Mouse (Mus musculus) thymus, adult 2 months (tissue): Measurements from ENCODE around the gene Cacna2d3. TPM values are rescaled to one million over a fixed set of nuclear protein-coding genes. Genes with fewer than 3 reads are reported as not detected.

Experiments
- DNase-seq: peaks from one replicate; pipeline ENCODE4 v3.0.0; 2021
- H3K27ac ChIP-seq: fragments of 200-500 bp; 2 replicates; pipeline ENCODE4 v1.5.1; 2012; ENCODE audit warnings: low read length, control low read depth; ENCODE audit not compliant: control insufficient read depth, insufficient read depth
- H3K27me3 ChIP-seq: fragments of 200-500 bp; 2 replicates; pipeline ENCODE4 v1.6.1; 2012; ENCODE audit warnings: mild to moderate bottlenecking, low read length, moderate library complexity, mixed read lengths; ENCODE audit not compliant: control insufficient read depth, insufficient read depth
- H3K36me3 ChIP-seq: fragments of 200-500 bp; 2 replicates; pipeline ENCODE4 v1.6.1; 2012; ENCODE audit warnings: mild to moderate bottlenecking, low read length, moderate library complexity; ENCODE audit not compliant: control insufficient read depth, insufficient read depth
- H3K4me1 ChIP-seq: fragments of 200-500 bp; replicated peaks from 2 replicates; pipeline ENCODE4 v1.6.1; 2012; ENCODE audit warnings: low read length; ENCODE audit not compliant: control insufficient read depth, insufficient read depth
- H3K4me3 ChIP-seq: fragments of 200-500 bp; 2 replicates; pipeline ENCODE4 v1.5.1; 2012; ENCODE audit warnings: mild to moderate bottlenecking, low read length, control low read depth, moderate library complexity; ENCODE audit not compliant: control insufficient read depth, insufficient read depth
- CTCF ChIP-seq: fragments of 200-500 bp; IDR thresholded peaks from 2 replicates; pipeline ENCODE4 v1.5.1; 2012; ENCODE audit warnings: mild to moderate bottlenecking, control low read depth, low read length, moderate library complexity, borderline replicate concordance; ENCODE audit not compliant: control insufficient read depth, poor library complexity, insufficient read depth; ENCODE audit errors: extremely low read depth
- POLR2A ChIP-seq: fragments of 200-500 bp; IDR thresholded peaks from 2 replicates; pipeline ENCODE4 v1.6.1; 2012; ENCODE audit warnings: mild to moderate bottlenecking, low read length, control low read depth, moderate library complexity; ENCODE audit not compliant: control insufficient read depth, poor library complexity, insufficient read depth; ENCODE audit errors: extremely low read depth
- WGBS: fragments of 180-500 bp; shearing (Covaris S2); methylation state at CpG from one replicate; pipeline ENCODE4 v1.1.7; 2018; 5-methylcytosine and 5-hydroxymethylcytosine counted together
- polyA plus RNA-seq: library from polyadenylated mRNA; depleted of rRNA; stranded (reverse); fragments of >200 nt; gene quantifications from 2 replicates; pipeline ENCODE4 v1.2.3, GENCODE M21; 2012

Cacna2d3 gene
- polyA plus RNA-seq, 1 experiment: 0.08 TPM

GRCm38 (mm10) chr14:29433076-29433714, 288.5 kb downstream of the Cacna2d3 start:
- H3K36me3 ChIP-seq: no peaks in the 10 kb centered on the region

GRCm38 (mm10) chr14:29429788-29430187, 291.9 kb downstream of the Cacna2d3 start:
- TF ChIP-seq POLR2A (no peak), CTCF (no peak)
- no peaks in the 10 kb centered on the region for H3K27me3 ChIP-seq
- H3K27ac ChIP-seq: no peak overlapping the region
- H3K4me3 ChIP-seq: no peak overlapping the region
- H3K4me1 ChIP-seq: no peaks in the 10 kb centered on the region
- H3K36me3 ChIP-seq: no peaks in the 10 kb centered on the region
- no peak for DNase-seq
- WGBS: 85% methylated on average over 2 of the region's 2 CpGs

More at GRCm38 (mm10) chr14:29433076-29433714, 288.5 kb downstream of the Cacna2d3 start:
- Histone ChIP-seq H3K4me3 (no peak overlapping the region), H3K27me3 (no peaks in the 10 kb centered on the region), H3K4me1 (no peaks in the 10 kb centered on the region), H3K27ac (no peak overlapping the region)
- TF ChIP-seq CTCF: no peak
- no peak for TF ChIP-seq POLR2A
- no peak for DNase-seq
- WGBS: 73% methylated on average over 5 of the region's 5 CpGs

GRCm38 (mm10) chr14:29425666-29426065, 296.0 kb downstream of the Cacna2d3 start:
- DNase-seq: no peak
- no peak overlapping the region for H3K27ac ChIP-seq
- H3K27me3 ChIP-seq: no peaks in the 10 kb centered on the region
- H3K4me1 ChIP-seq: no peaks in the 10 kb centered on the region
- WGBS: 94% methylated on average over 3 of the region's 3 CpGs
- H3K4me3 ChIP-seq: no peak overlapping the region
- no peak for TF ChIP-seq POLR2A
- TF ChIP-seq CTCF: no peak
- H3K36me3 ChIP-seq: no peaks in the 10 kb centered on the region

GRCm38 (mm10) chr14:29425208-29425607, 296.5 kb downstream of the Cacna2d3 start:
- 90% methylated on average over 3 of the region's 3 CpGs for WGBS
- no peaks in the 10 kb centered on the region for H3K27me3 ChIP-seq

DNA sequence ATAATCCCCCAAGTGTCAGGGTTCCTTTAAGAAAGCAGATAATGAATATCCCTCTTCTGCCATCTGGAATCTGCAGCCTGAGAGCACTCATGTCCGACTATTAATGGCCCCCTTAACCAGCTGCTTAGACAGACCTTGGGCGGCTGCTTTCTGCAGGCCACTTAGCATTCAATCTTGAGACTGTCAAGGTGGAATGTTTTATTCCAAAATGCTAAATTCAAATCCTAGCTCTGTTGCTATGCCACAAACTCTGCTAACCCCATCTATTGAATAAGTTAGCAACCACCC, 315.8 kb downstream of the Cacna2d3 start:
- Histone ChIP-seq H3K27me3 (no peaks in the 10 kb centered on the region), H3K36me3 (no peaks in the 10 kb centered on the region), H3K4me1 (no peaks in the 10 kb centered on the region), H3K4me3 (no peak overlapping the region), H3K27ac (no peak overlapping the region)
- TF ChIP-seq POLR2A: no peak
- TF ChIP-seq CTCF: no peak
- 80% methylated on average over 2 of the region's 2 CpGs for whole genome bisulfite sequencing
- no peak for DNase-seq

More at GRCm38 (mm10) chr14:29425208-29425607, 296.5 kb downstream of the Cacna2d3 start:
- no peaks in the 10 kb centered on the region for H3K36me3 ChIP-seq
- DNase-seq: no peak
- no peak overlapping the region for H3K27ac ChIP-seq
- H3K4me3 ChIP-seq: no peak overlapping the region
- H3K4me1 ChIP-seq: no peaks in the 10 kb centered on the region
- no peak for TF ChIP-seq POLR2A
- TF ChIP-seq CTCF: no peak

DNA sequence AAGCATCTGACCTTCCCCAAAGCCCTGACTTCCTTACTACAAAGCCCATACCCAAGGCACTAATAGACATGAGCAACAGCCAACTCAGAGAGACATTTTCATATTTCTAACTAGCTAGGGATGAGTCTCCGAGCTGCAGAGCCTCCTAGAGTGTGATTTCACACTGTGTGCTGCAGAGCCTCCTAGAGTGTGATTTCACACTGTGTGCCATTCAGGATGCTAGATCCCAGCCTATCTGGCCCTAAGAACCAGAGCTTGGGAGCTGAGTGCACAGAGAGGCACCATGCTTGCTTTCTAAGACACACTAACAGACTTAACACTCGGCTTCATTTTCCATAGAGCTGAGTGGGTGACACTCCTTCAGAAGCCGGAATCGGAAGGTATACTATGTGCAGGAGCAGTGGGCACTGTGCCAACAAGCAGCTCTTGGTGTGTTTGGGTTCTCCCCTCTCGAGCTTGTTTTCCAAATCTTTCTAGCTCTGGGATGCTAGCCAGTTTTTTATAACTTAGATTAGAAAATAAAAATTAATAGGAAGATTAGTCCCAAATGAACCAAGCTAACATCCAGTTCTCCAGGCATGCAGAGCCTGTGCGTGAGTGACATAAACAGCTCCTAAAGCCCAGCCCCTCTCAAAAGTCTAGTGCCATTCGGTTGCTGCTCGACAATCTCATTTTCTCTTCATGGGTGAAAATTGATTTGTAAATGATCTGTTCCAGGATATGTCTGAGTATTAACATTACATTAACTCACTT, 316.4 kb downstream of the Cacna2d3 start:
- no peak overlapping the region for H3K27ac ChIP-seq
- no peaks in the 10 kb centered on the region for H3K4me1 ChIP-seq
- no peak overlapping the region for H3K4me3 ChIP-seq
- WGBS: 84% methylated on average over 8 of the region's 8 CpGs
- H3K27me3 ChIP-seq: no peaks in the 10 kb centered on the region
- no peak for DNase-seq
- no peak for TF ChIP-seq POLR2A
- no peak for TF ChIP-seq CTCF
- no peaks in the 10 kb centered on the region for H3K36me3 ChIP-seq
